Mouse (Mus musculus) MEL (cell line): ENCODE measurements at regions not wholly inside any gene's neighbourhood (a gene's known extent, or its start where the extent isn't known, plus 50 kb on each side); places are given as distances from the start of the nearest gene placed in this dataset.

Experiments used
- DNase-seq: peaks from one replicate; pipeline ENCODE4 v3.0.0; 2011; ENCODE audit warnings: low read depth, low spot score
- H3K27ac ChIP-seq: 2 replicates; pipeline ENCODE4 v1.5.1; 2012; ENCODE audit warnings: low read depth, mild to moderate bottlenecking, control low read depth, low read length, moderate library complexity; ENCODE audit not compliant: control insufficient read depth
- H3K27me3 ChIP-seq, 2 experiments: fragments of 150-350 bp in 1 of 2; sonication (generic) in 1 of 2; 2 replicates each; pipeline ENCODE4 v1.6.1; 2012; ENCODE audit warnings: low read length in 2 of 2, mild to moderate bottlenecking in 2 of 2, improper control_type of control experiment in 1 of 2, moderate library complexity in 1 of 2; ENCODE audit not compliant: insufficient read depth in 2 of 2, control insufficient read depth in 1 of 2
- H3K36me3 ChIP-seq, 2 experiments: 2 replicates each; pipeline ENCODE4 v1.6.1; 2012 to 2014; ENCODE audit warnings: low read length in 2 of 2, improper control_type of control experiment in 1 of 2, inconsistent platforms in 1 of 2, mild to moderate bottlenecking in 1 of 2; ENCODE audit not compliant: insufficient read depth in 2 of 2, control insufficient read depth in 1 of 2
- H3K4me1 ChIP-seq, 2 experiments: fragments of 150-350 bp in 1 of 2; sonication (generic) in 1 of 2; 2 replicates each; pipeline ENCODE4 v1.6.1; 2012; ENCODE audit warnings: low read length in 2 of 2, improper control_type of control experiment in 1 of 2, mild to moderate bottlenecking in 1 of 2; ENCODE audit not compliant: insufficient read depth in 2 of 2, control insufficient read depth in 1 of 2
- H3K4me3 ChIP-seq, 2 experiments: fragments of 150-350 bp in 1 of 2; sonication (generic) in 1 of 2; 2 replicates each; pipeline ENCODE4 v1.5.1; 2012; ENCODE audit warnings: low read depth in 2 of 2, low read length in 2 of 2, mild to moderate bottlenecking in 2 of 2, moderate library complexity in 2 of 2, control low read depth in 1 of 2, improper control_type of control experiment in 1 of 2; ENCODE audit not compliant: control insufficient read depth in 1 of 2, insufficient read depth in 1 of 2
- H3K79me2 ChIP-seq: 2 replicates; pipeline ENCODE4 v1.6.1; 2012; ENCODE audit warnings: mild to moderate bottlenecking, low read length, moderate library complexity; ENCODE audit not compliant: control insufficient read depth, poor library complexity, insufficient read depth
- H3K9ac ChIP-seq: 2 replicates; pipeline ENCODE4 v1.6.1; 2012; ENCODE audit warnings: low read depth, mild to moderate bottlenecking, control low read depth, low read length, moderate library complexity; ENCODE audit not compliant: control insufficient read depth, poor library complexity, severe bottlenecking
- H3K9me3 ChIP-seq: fragments of 150-350 bp; sonication (generic); replicated peaks from 2 replicates; pipeline ENCODE4 v1.6.1; 2012; ENCODE audit warnings: mild to moderate bottlenecking, low read length, improper control_type of control experiment, moderate library complexity; ENCODE audit not compliant: insufficient read depth
- BHLHE40 ChIP-seq: IDR thresholded peaks from 2 replicates; pipeline ENCODE4 v1.6.1; 2012; ENCODE audit warnings: low read depth, mild to moderate bottlenecking, inconsistent platforms, low read length, improper control_type of control experiment, borderline replicate concordance
- CHD1 ChIP-seq: IDR thresholded peaks from 2 replicates; pipeline ENCODE4 v1.6.1; 2012; ENCODE audit warnings: low read depth, mild to moderate bottlenecking, inconsistent platforms, low read length, improper control_type of control experiment
- CHD2 ChIP-seq: IDR thresholded peaks from 2 replicates; pipeline ENCODE4 v1.6.1; 2011; ENCODE audit warnings: low read length, improper control_type of control experiment
- CTCF ChIP-seq, 3 experiments: IDR thresholded peaks in 2 of 3; conservative IDR thresholded peaks in 1 of 3; 2 replicates each; pipeline ENCODE4 v1.5.1; 2011 to 2012; ENCODE audit warnings: low read length in 3 of 3, low read depth in 2 of 3, mild to moderate bottlenecking in 2 of 3, improper control_type of control experiment in 1 of 3, inconsistent platforms in 1 of 3, mixed read lengths in 1 of 3, moderate library complexity in 1 of 3; ENCODE audit not compliant: control insufficient read depth in 1 of 3, insufficient read depth in 1 of 3, poor library complexity in 1 of 3, severe bottlenecking in 1 of 3
- E2F4 ChIP-seq: IDR thresholded peaks from 2 replicates; pipeline ENCODE4 v1.6.1; 2011; ENCODE audit warnings: low read depth, low read length, improper control_type of control experiment, borderline replicate concordance
- ETS1 ChIP-seq: IDR thresholded peaks from 2 replicates; pipeline ENCODE4 v1.6.1; 2012; ENCODE audit warnings: low read depth, mild to moderate bottlenecking, inconsistent platforms, low read length, improper control_type of control experiment, moderate library complexity
- GABPA ChIP-seq: IDR thresholded peaks from 2 replicates; pipeline ENCODE4 v1.6.1; 2012; ENCODE audit warnings: low read depth, mild to moderate bottlenecking, inconsistent platforms, low read length, improper control_type of control experiment, moderate library complexity
- GATA1 ChIP-seq: IDR thresholded peaks from 2 replicates; pipeline ENCODE4 v1.6.1; 2011; ENCODE audit warnings: low read depth, low read length, improper control_type of control experiment
- JUND ChIP-seq: IDR thresholded peaks from 2 replicates; pipeline ENCODE4 v1.6.1; 2011; ENCODE audit warnings: low read depth, mild to moderate bottlenecking, improper control_type of control experiment, low read length
- MAFK ChIP-seq: IDR thresholded peaks from 2 replicates; pipeline ENCODE4 v1.6.1; 2011; ENCODE audit warnings: low read depth, mild to moderate bottlenecking, low read length, improper control_type of control experiment, borderline replicate concordance
- MAZ ChIP-seq: IDR thresholded peaks from 2 replicates; pipeline ENCODE4 v1.6.1; 2012; ENCODE audit warnings: low read depth, mild to moderate bottlenecking, inconsistent platforms, low read length, improper control_type of control experiment
- MEF2A ChIP-seq: IDR thresholded peaks from 2 replicates; pipeline ENCODE4 v1.6.1; 2014; ENCODE audit warnings: low read depth, mild to moderate bottlenecking, inconsistent platforms, low read length, improper control_type of control experiment; ENCODE audit not compliant: poor library complexity, insufficient replicate concordance, severe bottlenecking; ENCODE audit errors: extremely low read depth
- MXI1 ChIP-seq: IDR thresholded peaks from 2 replicates; pipeline ENCODE4 v1.6.1; 2011; ENCODE audit warnings: mild to moderate bottlenecking, low read depth, low read length, improper control_type of control experiment
- MYB ChIP-seq: IDR thresholded peaks from 2 replicates; pipeline ENCODE4 v1.6.1; 2011; ENCODE audit warnings: mild to moderate bottlenecking, low read depth, low read length, improper control_type of control experiment
- NELFE ChIP-seq: IDR thresholded peaks from 2 replicates; pipeline ENCODE4 v1.6.1; 2011; ENCODE audit warnings: low read depth, low read length, improper control_type of control experiment
- NRF1 ChIP-seq: IDR thresholded peaks from 2 replicates; pipeline ENCODE4 v1.6.1; 2014; ENCODE audit warnings: low read depth, mild to moderate bottlenecking, inconsistent platforms, low read length, improper control_type of control experiment, moderate library complexity; ENCODE audit not compliant: poor library complexity, insufficient read depth, severe bottlenecking
- POLR2A ChIP-seq, 2 experiments: IDR thresholded peaks; 2 replicates each; pipeline ENCODE4 v1.6.1; 2011 to 2012; ENCODE audit warnings: low read length in 2 of 2, mild to moderate bottlenecking in 2 of 2, control low read depth in 1 of 2, improper control_type of control experiment in 1 of 2, low read depth in 1 of 2, moderate library complexity in 1 of 2; ENCODE audit not compliant: control insufficient read depth in 1 of 2, insufficient read depth in 1 of 2, poor library complexity in 1 of 2
- POLR2AphosphoS2 ChIP-seq: IDR thresholded peaks from 2 replicates; pipeline ENCODE4 v1.6.1; 2011; ENCODE audit warnings: low read length, improper control_type of control experiment
- RAD21 ChIP-seq: IDR thresholded peaks from 2 replicates; pipeline ENCODE4 v1.6.1; 2011; ENCODE audit warnings: mild to moderate bottlenecking, low read depth, low read length, improper control_type of control experiment
- SMC3 ChIP-seq: IDR thresholded peaks from 2 replicates; pipeline ENCODE4 v1.6.1; 2011; ENCODE audit warnings: low read depth, low read length, improper control_type of control experiment
- TAL1 ChIP-seq: IDR thresholded peaks from 2 replicates; pipeline ENCODE4 v1.6.1; 2012; ENCODE audit warnings: mild to moderate bottlenecking, inconsistent platforms, low read length, moderate library complexity, mixed read lengths
- TCF12 ChIP-seq: IDR thresholded peaks from 2 replicates; pipeline ENCODE4 v1.6.1; 2014; ENCODE audit warnings: low read depth, mild to moderate bottlenecking, inconsistent platforms, low read length, improper control_type of control experiment, moderate library complexity
- UBTF ChIP-seq: IDR thresholded peaks from 2 replicates; pipeline ENCODE4 v1.6.1; 2012; ENCODE audit warnings: low read depth, mild to moderate bottlenecking, inconsistent platforms, low read length, improper control_type of control experiment, moderate library complexity, borderline replicate concordance; ENCODE audit not compliant: insufficient read depth
- USF1 ChIP-seq: IDR thresholded peaks from 2 replicates; pipeline ENCODE4 v1.6.1; 2014; ENCODE audit warnings: low read depth, mild to moderate bottlenecking, inconsistent platforms, low read length, improper control_type of control experiment, moderate library complexity
- ZC3H11A ChIP-seq: IDR thresholded peaks from 2 replicates; pipeline ENCODE4 v1.6.1; 2012; ENCODE audit warnings: low read depth, mild to moderate bottlenecking, inconsistent platforms, low read length, improper control_type of control experiment
- ZKSCAN1 ChIP-seq: IDR thresholded peaks from 2 replicates; pipeline ENCODE4 v1.6.1; 2012; ENCODE audit warnings: low read depth, mild to moderate bottlenecking, inconsistent platforms, low read length, improper control_type of control experiment, moderate library complexity
- ZMIZ1 ChIP-seq: IDR thresholded peaks from 2 replicates; pipeline ENCODE4 v1.6.1; 2012; ENCODE audit warnings: low read depth, mild to moderate bottlenecking, inconsistent platforms, low read length, improper control_type of control experiment, moderate library complexity
- ZNF384 ChIP-seq: IDR thresholded peaks from 2 replicates; pipeline ENCODE4 v1.6.1; 2012; ENCODE audit warnings: low read depth, mild to moderate bottlenecking, inconsistent platforms, low read length, improper control_type of control experiment

- H3K4me3 ChIP-seq: no peak overlapping the region
- no peaks in the 10 kb centered on the region for H3K79me2 ChIP-seq
- H3K9me3 ChIP-seq: no peaks in the 10 kb centered on the region
- no peak overlapping the region for H3K9ac ChIP-seq
- no peaks in the 10 kb centered on the region for H3K4me1 ChIP-seq
- no peak for TF ChIP-seq NELFE
- TF ChIP-seq ZKSCAN1: no peak
- TF ChIP-seq MAZ: no peak
- TF ChIP-seq RAD21: no peak
- no peak for TF ChIP-seq CTCF (IDR thresholded peaks at IDR 0.05 in 2 of 3, conservative IDR thresholded peaks at IDR 0.05 in 1 of 3; ENCODE audit: control insufficient read depth in 1 of 3, insufficient read depth in 1 of 3, low read depth in 2 of 3, low read length in 3 of 3, poor library complexity in 1 of 3, severe bottlenecking in 1 of 3)
- TF ChIP-seq POLR2AphosphoS2: no peak
- TF ChIP-seq MAFK: no peak
- TF ChIP-seq POLR2A (IDR thresholded peaks at IDR 0.05; ENCODE audit: control insufficient read depth in 1 of 2, insufficient read depth in 1 of 2, low read depth in 1 of 2, low read length in 2 of 2, poor library complexity in 1 of 2): no peak
- TF ChIP-seq USF1: no peak
- no peak for TF ChIP-seq BHLHE40
- no peak for TF ChIP-seq TCF12
- TF ChIP-seq GATA1: no peak
- TF ChIP-seq ETS1: no peak
- TF ChIP-seq UBTF: no peak
- no peak for TF ChIP-seq CHD1
- TF ChIP-seq ZC3H11A: no peak
- no peak for TF ChIP-seq GABPA
- TF ChIP-seq ZMIZ1: no peak
- no peak for TF ChIP-seq CHD2
- no peak for TF ChIP-seq ZNF384
- no peak for DNase-seq
- H3K36me3 ChIP-seq: no peaks in the 10 kb centered on the region
- H3K27me3 ChIP-seq: no peaks in the 10 kb centered on the region
- H3K27ac ChIP-seq: no peak overlapping the region
These were observed 209.5 kb downstream of the Bmp2 start for GRCm38 (mm10) chr2:133761496-133761895.

GRCm38 (mm10) chr2:133768546-133768945 is 216.6 kb downstream of the Bmp2 start:
- Histone ChIP-seq H3K36me3 (no peaks in the 10 kb centered on the region), H3K4me3 (no peak overlapping the region), H3K79me2 (no peaks in the 10 kb centered on the region), H3K9me3 (no peaks in the 10 kb centered on the region), H3K9ac (no peak overlapping the region), H3K27ac (no peak overlapping the region), H3K4me1 (no peaks in the 10 kb centered on the region), H3K27me3 (no peaks in the 10 kb centered on the region)
- no peak for DNase-seq
- TF ChIP-seq ZMIZ1 (no peak), JUND (no peak), CHD1 (no peak), ZNF384 (no peak), NRF1 (no peak), MXI1 (no peak), POLR2A (IDR thresholded peaks at IDR 0.05; ENCODE audit: control insufficient read depth in 1 of 2, insufficient read depth in 1 of 2, low read depth in 1 of 2, low read length in 2 of 2, poor library complexity in 1 of 2) (no peak), GABPA (no peak), USF1 (no peak), MAFK (no peak), RAD21 (no peak), MYB (no peak), MEF2A (no peak), E2F4 (no peak), ZC3H11A (no peak), UBTF (no peak), SMC3 (no peak), TAL1 (no peak)
